Comparison of ENCODE assay signal across 1 mouse cellular context in the genomic region with DNA sequence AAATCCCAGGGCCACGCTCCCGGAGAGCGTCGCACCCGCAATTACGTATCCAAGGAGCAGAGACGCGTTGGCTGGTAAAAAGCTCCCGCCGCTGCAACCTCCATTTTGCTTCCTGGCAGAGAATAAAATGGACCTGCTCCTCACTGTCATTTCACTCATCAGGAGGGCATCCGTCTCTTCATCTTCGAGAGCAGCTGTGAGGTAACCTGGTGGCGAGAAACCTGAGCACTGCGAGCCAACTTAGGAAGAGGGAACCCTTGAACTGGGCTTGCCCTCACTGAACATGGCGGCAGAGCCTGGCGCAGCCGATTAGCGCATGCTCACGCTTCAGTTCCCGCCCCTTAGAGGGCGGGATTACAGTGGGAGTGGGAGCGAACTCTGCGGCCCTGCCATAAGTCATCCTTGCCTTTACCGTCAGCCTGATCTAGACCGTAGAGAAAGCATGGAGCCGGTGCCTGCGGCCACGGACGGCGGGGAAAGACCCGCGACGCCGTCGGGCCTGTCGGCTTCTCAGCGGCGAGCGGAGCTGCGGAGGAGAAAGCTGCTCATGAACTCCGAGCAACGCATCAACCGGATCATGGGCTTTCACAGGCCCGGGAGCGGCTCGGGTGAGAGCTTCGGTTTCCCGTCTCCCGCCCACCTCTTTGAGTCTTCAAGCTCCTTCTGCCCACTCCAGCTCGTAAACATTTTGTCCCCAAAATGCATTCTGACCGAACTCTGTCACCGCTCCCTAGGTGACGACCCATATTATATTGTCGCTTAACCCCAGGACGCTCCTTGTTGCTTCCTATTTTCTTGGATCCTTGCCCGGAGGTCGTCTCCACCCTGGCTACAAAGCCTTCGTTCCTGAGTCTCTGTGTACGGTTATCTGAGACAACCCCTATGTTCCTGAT.
TF ChIP-seq lines count a peak whose summit lies in the region.

Caml (plus strand) TSS at position 357 of the 893 bp plus-strand sequence.

TF ChIP-seq in MEL, 35 proteins besides CTCF, POLR2A, EP300 and RAD21 (continued from another document):
- no peak for TF ChIP-seq ZC3H11A (IDR thresholded peaks at IDR 0.05; ENCODE audit: low read depth, low read length)
- peak; percentile 73 for TF ChIP-seq MYC (IDR thresholded peaks at IDR 0.05; ENCODE audit: low read depth, low read length)
- TF ChIP-seq HCFC1 (IDR thresholded peaks at IDR 0.05; ENCODE audit: low read depth, low read length), result peak; percentile 92
- no peak for TF ChIP-seq ETS1 (IDR thresholded peaks at IDR 0.05; ENCODE audit: low read depth, low read length)
- TF ChIP-seq POLR2AphosphoS2 (IDR thresholded peaks at IDR 0.05; ENCODE audit: low read length), result peak; percentile 86; the same call in 1 of the 2 replicates
- peak; percentile 29; the same call in 1 of the 2 replicates for TF ChIP-seq ELF1 (IDR thresholded peaks at IDR 0.05; ENCODE audit: low read depth, low read length)
- TF ChIP-seq ZNF384 (IDR thresholded peaks at IDR 0.05; ENCODE audit: low read depth, low read length), result no peak
- no peak for TF ChIP-seq BHLHE40 (IDR thresholded peaks at IDR 0.05; ENCODE audit: borderline replicate concordance, low read depth, low read length)
